Mouse (Mus musculus) testis, adult 2 months (tissue): ENCODE measurements around the gene Gm10382. TPM values are rescaled to one million over a fixed set of nuclear protein-coding genes. Genes with fewer than 3 reads are reported as not detected.
"Not testable (repeated sequence)": the region's sequence is repeated elsewhere in the genome, so short reads cannot be mapped to it uniquely, and the experiment has no call there.

Source experiments
- H3K27ac ChIP-seq: fragments of 200-500 bp; 2 replicates; pipeline ENCODE4 v1.5.1; 2012; ENCODE audit warnings: low read depth, low read length; ENCODE audit not compliant: control insufficient read depth, insufficient read depth
- H3K27me3 ChIP-seq: fragments of 200-500 bp; 2 replicates; pipeline ENCODE4 v1.6.1; 2012; ENCODE audit warnings: mild to moderate bottlenecking, low read length, moderate library complexity; ENCODE audit not compliant: control insufficient read depth, insufficient read depth
- H3K36me3 ChIP-seq: fragments of 200-500 bp; 2 replicates; pipeline ENCODE4 v1.6.1; 2012; ENCODE audit warnings: mild to moderate bottlenecking, low read length; ENCODE audit not compliant: control insufficient read depth, insufficient read depth
- H3K4me1 ChIP-seq: fragments of 200-500 bp; 2 replicates; pipeline ENCODE4 v1.6.1; 2012; ENCODE audit warnings: low read length; ENCODE audit not compliant: control insufficient read depth, insufficient read depth
- H3K4me3 ChIP-seq: fragments of 200-500 bp; 2 replicates; pipeline ENCODE4 v1.5.1; 2012; ENCODE audit warnings: low read depth, mild to moderate bottlenecking, low read length, moderate library complexity, mixed read lengths; ENCODE audit not compliant: control insufficient read depth
- CTCF ChIP-seq: fragments of 200-500 bp; IDR thresholded peaks from 2 replicates; pipeline ENCODE4 v1.5.1; 2012; ENCODE audit warnings: low read depth, mild to moderate bottlenecking, inconsistent platforms, low read length, moderate library complexity; ENCODE audit not compliant: control insufficient read depth, insufficient read depth, insufficient replicate concordance
- POLR2A ChIP-seq: fragments of 200-500 bp; IDR thresholded peaks from 2 replicates; pipeline ENCODE4 v1.6.1; 2012; ENCODE audit warnings: low read depth, mild to moderate bottlenecking, inconsistent platforms, low read length, moderate library complexity; ENCODE audit not compliant: control insufficient read depth
- polyA plus RNA-seq: library from polyadenylated mRNA; depleted of rRNA; stranded (reverse); fragments of >200 nt; gene quantifications from 2 replicates; pipeline ENCODE4 v1.2.3, GENCODE M21; 2012; rRNA removed

The Gm10382 gene
- polyA plus RNA-seq, 1 experiment = 84.2 TPM

DNA sequence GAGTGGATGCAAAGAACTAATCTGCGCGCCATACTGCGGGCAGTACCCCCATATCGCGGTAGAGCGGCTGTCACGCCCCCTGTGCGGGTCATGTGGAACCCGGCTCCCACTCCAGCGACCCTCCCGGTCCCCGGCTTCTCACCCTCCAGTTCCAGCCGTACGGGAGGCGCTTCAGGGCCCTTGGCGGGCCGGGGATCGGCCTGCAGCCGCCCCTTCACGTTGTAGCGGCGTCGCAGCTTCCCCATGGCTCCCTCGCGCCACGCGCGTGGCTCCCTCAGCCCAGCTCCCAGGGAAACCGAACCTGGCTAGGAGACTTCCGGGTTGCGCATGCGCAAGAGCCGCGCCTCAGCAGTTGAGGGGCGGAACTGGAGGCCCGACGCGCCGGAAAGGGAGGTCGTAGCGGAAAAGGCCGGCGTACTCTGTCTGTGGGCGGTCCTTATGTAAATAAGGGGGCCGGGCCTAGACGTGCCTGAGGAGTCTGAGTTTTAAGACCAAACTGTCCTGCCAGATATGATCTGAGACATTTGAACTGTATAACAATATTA is 44.7 kb downstream of the Gm10382 start, which contains the start of gene Dhx37:
Gene Dhx37, minus strand, starts transcription at position 329 of the 545 bp plus-strand sequence.
- TF ChIP-seq POLR2A = peak; percentile 87
- TF ChIP-seq CTCF = no peak
- H3K27ac ChIP-seq = peak within 1 kb of the TSS; percentile 89
- no peaks in the 10 kb centered on the region for H3K27me3 ChIP-seq
- peaks cover 3% of the 10 kb centered on the region; the same call in 1 of the 2 replicates for H3K4me1 ChIP-seq
- peaks cover 2% of the 10 kb centered on the region for H3K36me3 ChIP-seq
- peak within 1 kb of the TSS; percentile 90 for H3K4me3 ChIP-seq

DNA sequence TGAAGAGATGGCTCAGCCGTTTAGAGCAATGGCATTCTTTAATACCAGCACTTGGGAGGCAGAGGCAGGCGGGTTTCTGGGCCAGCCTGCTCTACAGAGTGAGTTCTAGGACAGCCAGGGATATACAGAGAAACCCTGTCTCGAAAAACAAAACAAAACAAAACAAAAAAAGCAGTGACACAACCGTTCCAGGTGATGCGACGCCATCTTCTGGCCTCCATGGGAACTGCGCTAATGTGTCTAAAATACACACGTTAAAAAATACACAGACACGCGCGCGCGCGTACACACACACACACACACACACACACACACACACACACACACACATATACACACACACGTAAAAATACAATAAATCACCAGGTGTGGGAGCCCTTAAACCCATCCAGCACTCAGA is 45.2 kb downstream of the Gm10382 start:
- Histone ChIP-seq H3K4me3 (peak overlapping the region; percentile 90), H3K27ac (peak overlapping the region; percentile 89)
- not testable (repeated sequence) for H3K36me3 ChIP-seq, H3K27me3 ChIP-seq, H3K4me1 ChIP-seq
- peak; percentile 28; the same call in 1 of the 2 replicates for TF ChIP-seq CTCF

Other genes with a start within 250 kb of the Gm10382 start
- 28.0 and 31.7 TPM in 2 replicates for gene Ncor2, start 210.1 kb upstream of the Gm10382 start, polyA plus RNA-seq
- 172 and 188 TPM in 2 replicates for gene Scarb1, start 48.2 kb upstream of the Gm10382 start, polyA plus RNA-seq
- 1,188 and 1,319 TPM in 2 replicates for gene Ubc, start 880 bp downstream of the Gm10382 start, polyA plus RNA-seq
- gene Dhx37, start 44.8 kb downstream of the Gm10382 start, polyA plus RNA-seq = 17.0 and 19.5 TPM in 2 replicates
- gene Bri3bp, start 52.2 kb downstream of the Gm10382 start, polyA plus RNA-seq = 41.4 and 42.7 TPM in 2 replicates
- gene Aacs, start 86.5 kb downstream of the Gm10382 start, polyA plus RNA-seq = 90.7 and 98.5 TPM in 2 replicates
- gene Tmem132b, start 142.5 kb downstream of the Gm10382 start, polyA plus RNA-seq = 0.09 and 0.13 TPM in 2 replicates